Mouse (Mus musculus) cerebellum, postnatal 10 days (tissue): Measurements from ENCODE around the gene Rabgef1.
A peak's percentile ranks its signal among the peaks of the same experiment; 100 is the strongest.

ENCODE experiments used
- DNase-seq, 2 experiments: peaks; one replicate each; pipeline ENCODE4 v3.0.0; 2021; ENCODE audit warnings: mixed read lengths in 2 of 2

Rabgef1 gene

DNA sequence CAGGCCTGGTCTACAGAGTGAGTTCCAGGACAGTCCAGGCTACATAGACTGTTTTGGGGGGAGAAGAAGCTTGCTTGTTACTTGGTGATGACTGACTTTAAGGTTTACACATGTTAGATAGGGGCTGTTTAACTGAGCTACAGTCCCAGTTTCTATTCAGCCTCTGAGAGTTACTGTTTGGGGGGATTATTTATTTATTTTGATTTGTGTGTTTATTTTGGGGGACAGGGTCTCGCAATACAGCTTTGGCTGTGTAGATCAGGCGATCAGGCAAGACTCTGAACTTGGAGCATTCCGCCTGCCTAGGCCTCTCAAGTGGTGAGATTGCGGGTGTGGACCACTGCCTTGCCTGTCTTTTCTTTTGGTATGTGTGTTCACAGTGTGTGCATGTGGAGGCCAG is 1.4 kb downstream of the Rabgef1 start:
- no peak for DNase-seq

DNA sequence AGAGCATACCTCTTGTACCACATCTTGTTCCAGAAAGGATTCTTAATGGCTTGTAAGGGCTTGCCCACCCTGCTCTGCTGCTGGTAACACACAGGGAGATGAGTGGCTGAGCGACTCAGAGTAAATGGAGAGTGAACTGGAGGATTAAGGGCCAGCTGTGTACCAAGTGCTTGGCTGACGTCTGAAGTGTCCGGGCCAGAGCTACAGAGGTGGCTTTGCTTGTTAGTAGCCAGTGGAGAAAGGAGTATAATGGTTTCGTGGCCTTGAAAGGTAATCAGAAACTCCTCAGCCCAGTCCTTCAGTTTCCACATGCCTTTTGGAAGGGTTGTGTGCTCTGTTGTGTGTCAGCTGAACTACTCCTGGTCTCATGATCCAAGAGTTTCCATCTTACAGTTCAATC is 6.3 kb downstream of the Rabgef1 start:
- no peak for DNase-seq

DNA sequence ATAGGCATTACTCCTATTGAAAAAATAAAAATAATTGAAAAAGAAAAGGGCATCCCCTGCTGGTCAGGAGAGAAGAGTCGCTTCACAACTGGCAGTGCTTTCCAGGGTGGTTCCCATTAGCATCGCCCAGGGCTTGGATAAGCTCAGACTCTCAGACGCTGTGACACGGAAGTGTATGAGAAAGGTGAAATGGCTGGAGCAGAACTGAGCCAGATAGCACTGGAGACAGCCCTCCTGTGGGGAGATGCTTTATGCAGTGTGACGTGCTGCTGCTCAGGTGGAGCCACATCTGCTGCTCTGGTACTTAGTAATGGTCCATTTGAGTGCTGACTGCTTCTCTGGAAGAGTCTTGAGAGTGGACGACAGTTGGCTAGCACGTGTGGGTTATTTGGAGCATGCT is 8.8 kb downstream of the Rabgef1 start:
- no peak for DNase-seq

- DNase-seq: no peak
Measured at GRCm38 (mm10) chr5:130181740-130182540, 10.3 kb downstream of the Rabgef1 start.

GRCm38 (mm10) chr5:130182541-130182821 is 10.9 kb downstream of the Rabgef1 start:
- DNase-seq: no peak

DNA sequence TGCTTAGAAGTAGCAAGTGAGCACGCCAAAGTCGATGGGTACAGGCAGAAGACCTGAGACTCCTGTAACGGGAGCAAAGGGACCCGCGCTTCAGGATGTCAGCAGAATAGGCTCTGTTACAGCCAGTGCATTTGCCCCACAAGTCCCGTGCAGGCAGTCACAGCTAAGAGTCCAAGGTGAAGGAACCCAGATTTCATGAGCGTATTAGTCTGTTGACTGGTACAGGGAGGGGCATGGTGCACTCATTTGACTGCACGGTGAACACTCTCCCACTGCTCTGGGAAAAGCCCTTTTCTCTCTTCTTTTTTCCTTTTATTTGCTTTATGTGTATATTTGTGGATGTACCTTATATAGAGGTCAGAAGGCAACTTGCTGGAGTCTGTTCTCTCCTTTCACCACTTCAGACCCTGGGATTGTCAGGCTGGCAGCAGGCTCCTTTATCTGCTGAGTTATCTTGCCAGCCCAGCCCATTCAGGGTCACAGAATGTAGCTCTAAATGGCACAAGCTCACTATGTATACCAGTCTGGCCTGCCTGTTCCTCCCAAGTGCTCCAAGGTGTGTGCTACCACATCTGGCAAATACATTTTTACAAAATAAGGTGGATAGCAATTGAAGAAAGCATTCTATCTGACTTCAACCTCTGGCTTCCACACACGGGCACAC is 12.7 kb downstream of the Rabgef1 start:
- no peak for DNase-seq

GRCm38 (mm10) chr5:130185312-130185711 is 13.7 kb downstream of the Rabgef1 start:
- DNase-seq: no peak

GRCm38 (mm10) chr5:130187383-130187782 is 15.8 kb downstream of the Rabgef1 start:
- peak; percentile 45 to 64 for DNase-seq

DNA sequence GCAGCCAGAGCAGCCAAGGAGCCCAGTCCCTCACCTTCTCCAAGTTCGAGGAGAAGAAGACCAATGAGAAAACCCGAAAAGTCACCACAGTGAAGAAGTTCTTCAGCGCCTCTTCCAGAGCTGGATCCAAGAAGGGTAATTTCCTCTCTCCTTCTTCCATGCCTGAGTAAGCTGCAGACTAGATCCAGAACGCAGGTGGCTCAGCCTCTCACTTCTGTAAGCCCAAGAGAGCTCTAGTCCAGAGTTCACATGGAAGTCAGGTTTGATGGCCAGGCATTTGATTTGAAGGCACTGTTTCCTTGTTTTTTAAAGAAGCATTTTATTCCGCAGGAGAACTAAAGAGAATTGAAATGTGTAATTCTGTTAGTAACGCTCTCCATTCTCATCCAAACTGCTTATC is 19.3 kb downstream of the Rabgef1 start:
- no peak for DNase-seq

DNA sequence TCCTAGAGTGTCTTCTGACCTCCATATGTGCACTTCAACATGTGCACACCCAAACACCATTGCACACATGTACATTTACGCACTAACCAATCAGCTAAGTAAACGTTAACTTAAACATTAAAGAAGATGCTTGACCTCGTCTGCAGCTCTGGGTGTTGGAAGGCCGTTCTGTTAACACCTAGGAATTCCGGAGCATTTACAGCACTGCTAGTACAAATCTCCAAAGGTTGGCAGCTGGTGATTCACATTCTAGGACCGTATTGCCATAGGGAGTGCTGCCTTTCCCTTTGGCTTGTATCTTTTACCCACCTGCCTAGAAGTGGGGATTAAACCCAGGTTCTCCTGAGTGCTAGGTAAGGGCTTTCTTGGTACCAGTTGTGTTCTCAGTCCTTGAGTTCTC is 20.3 kb downstream of the Rabgef1 start:
- no peak for DNase-seq

- no peak for DNase-seq
Measured at GRCm38 (mm10) chr5:130192356-130192944, 20.9 kb downstream of the Rabgef1 start.

DNA sequence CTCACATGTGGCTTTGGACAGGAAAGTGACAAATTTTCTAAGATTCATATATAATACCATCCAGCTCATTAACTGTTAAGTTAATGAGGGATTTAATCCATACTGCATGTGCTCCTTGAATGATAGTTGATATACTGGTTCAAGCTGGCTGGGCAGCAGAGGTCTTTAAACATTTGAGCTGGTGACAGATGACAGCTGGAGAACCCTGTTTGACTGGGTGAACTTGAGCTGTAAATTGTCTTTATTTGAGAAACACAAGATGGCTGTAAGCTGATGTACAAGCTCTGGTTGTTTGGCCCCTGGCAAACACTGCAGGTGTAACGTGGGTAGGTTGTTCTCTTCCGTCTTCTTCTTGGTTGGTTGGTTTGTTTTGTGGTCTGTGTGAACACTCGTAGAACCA is 22.2 kb downstream of the Rabgef1 start:
- DNase-seq: no peak

DNA sequence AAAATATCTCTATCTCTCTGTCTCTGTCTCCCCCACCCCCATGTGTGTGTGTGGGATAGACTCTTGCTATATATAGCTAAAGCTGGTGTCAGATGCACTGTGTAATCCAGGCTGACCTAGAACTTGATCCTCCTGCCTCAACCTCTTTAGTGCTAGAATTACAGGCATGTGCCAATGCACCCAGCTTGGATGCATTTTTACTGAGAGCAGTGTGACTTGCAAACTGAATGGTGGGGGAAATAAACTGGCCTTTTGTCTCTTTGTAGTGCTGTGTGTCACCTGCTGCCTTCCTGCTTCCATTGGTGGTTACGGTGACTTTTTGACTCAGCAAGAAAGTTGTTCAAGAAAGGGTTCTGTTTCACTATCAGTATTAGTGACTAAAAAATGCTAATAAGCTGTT is 24.7 kb downstream of the Rabgef1 start:
- DNase-seq: no peak

DNA sequence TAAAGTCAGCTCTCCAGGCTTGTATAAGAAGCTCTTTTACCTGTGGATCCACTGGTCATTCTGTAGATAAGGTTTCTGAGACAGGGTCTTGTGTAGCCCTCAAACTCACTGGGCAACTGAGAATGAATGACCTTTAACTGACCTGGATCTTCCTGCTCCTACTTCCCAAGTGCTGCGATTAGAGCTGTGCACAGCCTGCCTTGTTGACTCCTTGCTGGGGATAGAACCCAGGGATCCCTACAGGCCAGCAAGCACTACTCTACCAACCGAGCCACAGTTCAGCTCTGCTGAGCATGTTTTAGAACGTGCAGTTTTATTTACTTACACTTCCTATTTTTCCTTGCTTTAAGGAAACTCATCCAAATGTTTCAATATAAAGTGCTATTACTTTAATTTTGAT is 25.9 kb downstream of the Rabgef1 start:
- no peak for DNase-seq

GRCm38 (mm10) chr5:130197981-130198380 is 26.4 kb downstream of the Rabgef1 start:
- DNase-seq: no peak

DNA sequence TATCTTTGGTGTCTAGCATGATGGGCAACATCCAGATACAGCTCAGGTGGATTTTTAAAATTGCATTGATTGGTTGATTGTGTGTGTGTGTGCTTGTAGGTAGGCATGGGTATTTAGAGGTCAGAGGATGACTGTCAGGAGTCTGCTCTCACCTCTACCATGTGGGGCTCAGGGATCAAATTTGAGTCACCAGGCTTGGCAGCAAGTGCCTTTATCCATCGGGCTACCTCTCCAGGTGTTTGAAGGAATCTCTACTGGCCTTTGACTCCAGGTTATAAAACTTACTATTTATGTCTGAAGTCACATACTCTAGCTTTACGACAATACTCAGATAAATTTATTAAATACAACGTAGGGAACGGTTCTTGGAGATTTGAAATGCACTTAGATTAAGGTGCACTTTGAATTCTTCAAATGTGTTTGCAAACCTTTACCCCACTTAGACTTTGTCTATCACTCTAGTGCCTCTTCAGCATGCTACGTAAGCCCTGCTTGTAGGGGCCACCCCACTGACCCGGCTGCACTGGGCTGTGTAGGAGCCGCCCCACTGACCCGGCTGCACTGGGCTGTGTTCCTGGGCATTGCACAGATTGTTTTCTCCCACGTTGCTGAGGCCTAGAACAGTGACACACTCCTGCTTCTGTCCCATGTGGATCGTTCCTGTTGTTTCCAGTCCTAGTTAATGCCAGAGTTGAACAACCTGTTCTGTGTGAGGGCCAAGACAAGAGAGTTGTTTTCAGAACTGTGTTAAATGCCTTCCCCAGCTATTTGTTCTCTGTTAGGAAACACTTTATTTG is 28.8 kb downstream of the Rabgef1 start:
- DNase-seq: no peak

DNA sequence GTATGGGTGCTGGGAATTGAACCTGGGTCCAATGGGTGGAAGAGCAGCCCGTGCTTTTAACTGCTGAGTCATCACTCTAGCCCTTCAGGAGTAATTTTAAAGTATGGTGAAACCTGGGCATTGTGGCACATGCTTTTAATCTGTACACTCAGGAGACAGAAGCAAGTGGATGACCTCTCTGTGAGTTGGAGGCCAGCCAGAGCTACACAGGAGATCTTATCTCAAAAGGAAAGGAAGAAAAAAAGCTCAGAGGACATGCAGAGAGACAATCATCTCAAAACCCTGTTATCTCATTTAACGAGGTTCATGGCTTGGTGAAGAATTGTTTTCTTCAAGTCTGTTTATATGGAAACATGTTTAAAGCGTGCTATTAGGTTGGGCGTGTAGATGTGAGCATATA is 32.4 kb downstream of the Rabgef1 start:
- no peak for DNase-seq

DNA sequence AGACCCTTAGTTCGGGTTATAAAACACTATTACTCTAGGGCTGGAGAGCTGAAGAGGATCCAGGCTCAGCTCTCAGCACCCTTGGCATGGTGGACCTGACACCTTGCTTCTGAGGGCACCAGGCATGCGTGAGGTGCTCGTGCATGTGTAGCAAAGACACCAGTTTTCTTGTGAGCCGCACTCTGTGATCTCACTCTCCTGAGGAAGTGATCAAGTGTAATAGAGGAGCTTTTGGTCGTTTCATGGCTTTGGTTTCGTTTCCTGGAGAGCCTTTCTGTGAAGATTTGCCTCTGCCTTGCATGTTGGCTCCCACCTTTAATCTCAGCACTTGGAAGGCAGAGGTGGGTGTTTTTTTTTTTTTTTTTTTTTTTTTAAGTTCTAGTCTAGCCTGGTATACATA is 33.0 kb downstream of the Rabgef1 start:
- DNase-seq: no peak

DNA sequence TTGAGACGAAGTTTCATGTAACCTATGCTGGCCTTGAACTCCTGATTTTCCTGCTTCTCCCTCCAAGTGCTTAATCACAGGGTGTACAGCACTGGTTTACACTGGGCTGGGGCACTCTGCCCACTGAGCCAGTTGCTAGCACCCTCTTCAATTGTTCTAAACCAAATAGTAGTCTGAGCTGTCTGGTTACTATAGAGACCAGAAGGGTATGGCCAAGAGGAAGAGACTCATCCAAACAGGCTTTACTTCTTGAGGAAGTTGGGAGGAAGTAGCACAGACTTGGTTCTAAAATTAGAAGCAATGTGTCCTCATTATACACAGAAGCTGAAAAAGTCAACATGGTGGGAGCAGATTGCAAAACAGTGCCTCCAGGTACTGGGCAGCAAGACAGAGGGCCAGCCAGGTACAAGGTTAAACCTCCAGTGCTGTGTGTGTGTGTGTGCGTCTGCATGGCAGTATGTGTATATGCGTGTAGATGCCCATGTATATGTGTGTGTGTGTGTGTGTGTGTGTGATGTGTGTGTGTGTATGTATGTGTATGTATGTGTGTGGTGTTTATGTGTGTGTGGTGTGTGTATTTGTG is 33.9 kb downstream of the Rabgef1 start:
- DNase-seq: no peak

DNA sequence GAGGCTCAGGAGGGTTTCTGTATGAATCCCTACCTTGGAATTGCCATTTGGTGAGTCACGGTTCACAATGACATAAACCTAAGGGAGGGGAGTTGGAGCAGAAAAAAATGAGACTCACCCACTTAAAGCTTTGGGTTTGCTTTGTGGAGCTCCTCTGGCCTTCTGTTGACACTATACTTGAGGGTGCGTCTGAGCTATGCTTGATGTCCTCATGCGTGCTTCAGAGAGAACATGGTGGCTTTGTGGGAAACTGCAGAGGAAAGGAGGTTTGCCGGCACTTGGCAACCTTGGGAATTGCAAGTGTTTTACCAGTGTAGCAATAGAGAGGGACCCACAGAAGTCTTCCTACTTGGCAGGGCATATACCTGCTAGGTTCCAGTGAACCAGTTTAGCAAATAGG is 35.7 kb downstream of the Rabgef1 start:
- DNase-seq: no peak

GRCm38 (mm10) chr5:130212956-130213355 is 41.4 kb downstream of the Rabgef1 start:
- DNase-seq: no peak

DNA sequence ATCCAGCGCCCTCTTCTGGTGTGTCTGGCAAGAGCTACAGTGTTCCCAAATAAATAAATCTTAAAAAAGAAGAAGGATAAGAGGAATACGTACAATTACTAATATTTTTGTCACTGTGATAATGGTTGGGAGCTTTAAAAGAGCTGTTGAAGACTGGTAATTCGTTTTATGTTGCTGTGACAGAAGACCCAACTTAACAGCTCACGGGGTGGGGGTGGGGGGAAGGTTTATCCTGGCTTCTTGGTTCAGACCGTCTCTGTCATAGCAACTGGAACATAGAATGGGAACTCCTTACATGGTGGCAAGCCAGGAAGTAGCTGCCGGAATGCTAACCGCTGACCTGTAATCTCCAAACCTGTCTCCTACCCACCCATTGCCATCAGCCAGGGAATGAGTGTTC is 45.2 kb downstream of the Rabgef1 start, which contains the start of gene Tmem248:
Tmem248 (plus strand) TSS at position 301 of the 400 bp plus-strand sequence.
- DNase-seq: no peak

GRCm38 (mm10) chr5:130217406-130217805 is 45.8 kb downstream of the Rabgef1 start:
- DNase-seq: no peak
